Mouse (Mus musculus) c-Kit-positive CD71-negative TER-119-negative erythroid progenitor cells, embryonic 14.5 days (primary cell): ENCODE results near the gene Nxf3.
"Not testable (repeated sequence)": the region's sequence is repeated elsewhere in the genome, so short reads cannot be mapped to it uniquely, and the experiment has no call there.

ENCODE experiments used
- DNase-seq: peaks from one replicate; pipeline ENCODE4 v3.0.0-alpha.2; 2013; ENCODE audit warnings: low read depth

The Nxf3 gene

GRCm38 (mm10) chrX:136085155-136085554, at the start of gene Nxf3:
Nxf3 (minus strand) TSS chrX:136085255.
- no peak for DNase-seq

DNA sequence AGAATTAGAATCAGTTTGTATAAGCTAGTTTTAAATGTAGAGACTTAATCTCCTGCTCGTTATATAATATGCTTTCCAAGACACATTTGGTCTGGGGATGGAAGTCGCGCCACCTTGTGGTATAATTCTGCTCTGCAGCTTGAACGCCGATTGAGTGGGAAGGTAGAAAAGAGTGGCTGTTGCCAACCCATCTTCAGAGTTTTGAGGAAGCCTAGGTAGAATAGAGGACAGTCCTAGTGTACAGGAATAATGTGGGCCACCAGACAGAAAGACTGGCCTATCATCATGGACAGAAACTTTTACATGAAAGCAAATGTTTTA, 42.6 kb upstream of the Nxf3 start:
- DNase-seq: peak; percentile 50

- DNase-seq: no peak
Observed at GRCm38 (mm10) chrX:136127038-136127743, 42.1 kb upstream of the Nxf3 start.

GRCm38 (mm10) chrX:136115419-136115961, 30.4 kb upstream of the Nxf3 start:
- DNase-seq: no peak

DNA sequence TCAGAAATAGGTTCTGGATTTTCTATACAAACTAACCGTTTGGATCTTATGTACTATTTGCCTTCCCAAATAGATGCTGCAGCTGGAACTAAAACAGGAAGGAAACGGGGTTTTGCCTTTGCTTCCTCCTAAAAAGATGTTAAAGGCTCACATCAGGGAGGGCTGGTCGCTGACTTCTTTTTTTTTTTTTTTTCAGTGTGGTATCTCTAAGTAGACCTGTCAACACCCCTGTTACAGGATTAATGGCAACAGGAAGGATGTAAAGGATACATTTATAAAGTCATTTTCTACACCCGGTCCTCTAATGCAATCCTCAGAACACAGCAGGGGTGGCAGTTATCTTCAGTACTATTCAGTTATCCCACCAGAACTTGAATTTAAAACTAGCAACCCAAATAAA, 30.0 kb upstream of the Nxf3 start:
- no peak for DNase-seq

DNA sequence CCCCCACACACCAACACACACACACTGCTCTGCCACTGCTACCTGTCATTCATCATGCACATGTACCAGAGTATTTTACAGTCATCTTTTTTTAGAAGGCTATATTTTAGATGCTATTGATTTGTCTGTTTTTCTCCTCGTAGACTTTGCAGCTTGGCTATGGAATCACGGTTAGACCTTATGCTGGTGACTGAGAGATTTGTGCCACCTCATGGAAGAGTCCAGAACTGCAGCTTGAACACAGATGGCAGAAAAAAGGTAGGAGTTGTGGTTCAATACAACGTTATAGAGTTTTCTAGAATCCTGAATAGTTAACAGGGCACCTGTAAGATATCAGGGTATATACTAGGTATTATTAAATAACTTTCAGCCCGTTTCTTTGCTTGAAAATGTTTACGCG, 22.9 kb upstream of the Nxf3 start:
- DNase-seq: no peak

- DNase-seq: no peak
Observed at GRCm38 (mm10) chrX:136104724-136105088, 19.7 kb upstream of the Nxf3 start.

DNA sequence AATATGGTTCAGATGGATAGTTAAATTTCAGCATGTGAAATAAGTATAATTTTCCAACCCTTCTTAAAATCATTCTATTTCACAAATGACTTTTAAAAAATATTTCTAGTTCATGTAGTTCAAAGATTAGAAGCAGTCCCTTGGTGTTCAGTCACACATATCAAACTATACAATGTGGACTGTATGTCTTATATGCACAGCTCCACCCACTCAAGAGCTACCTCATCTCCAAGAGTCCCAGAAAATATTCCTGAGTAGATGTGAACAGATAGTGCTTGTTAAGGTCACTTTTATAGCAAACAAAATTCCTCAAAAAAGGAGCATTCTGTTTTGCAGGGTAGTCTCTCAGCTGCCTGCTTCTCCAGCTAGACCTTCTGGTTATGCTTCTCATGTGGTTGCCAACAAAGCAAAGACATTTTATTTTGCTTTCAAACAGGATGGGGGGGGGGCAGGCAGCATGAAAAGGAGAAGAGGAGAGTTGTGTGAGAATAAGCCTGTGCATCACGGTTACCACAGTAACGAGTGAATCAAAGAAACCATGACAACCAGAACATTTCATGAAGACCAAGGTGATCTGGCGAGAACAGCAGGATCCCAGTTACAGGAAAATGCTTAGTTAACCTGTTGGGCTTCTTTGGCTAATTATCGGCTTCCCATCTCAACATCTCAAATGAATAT, 19.1 kb upstream of the Nxf3 start:
- DNase-seq: no peak

- DNase-seq: no peak
Observed at GRCm38 (mm10) chrX:136094421-136094820, 9.4 kb upstream of the Nxf3 start.

GRCm38 (mm10) chrX:136092497-136093279, 7.6 kb upstream of the Nxf3 start:
- DNase-seq: no peak

DNA sequence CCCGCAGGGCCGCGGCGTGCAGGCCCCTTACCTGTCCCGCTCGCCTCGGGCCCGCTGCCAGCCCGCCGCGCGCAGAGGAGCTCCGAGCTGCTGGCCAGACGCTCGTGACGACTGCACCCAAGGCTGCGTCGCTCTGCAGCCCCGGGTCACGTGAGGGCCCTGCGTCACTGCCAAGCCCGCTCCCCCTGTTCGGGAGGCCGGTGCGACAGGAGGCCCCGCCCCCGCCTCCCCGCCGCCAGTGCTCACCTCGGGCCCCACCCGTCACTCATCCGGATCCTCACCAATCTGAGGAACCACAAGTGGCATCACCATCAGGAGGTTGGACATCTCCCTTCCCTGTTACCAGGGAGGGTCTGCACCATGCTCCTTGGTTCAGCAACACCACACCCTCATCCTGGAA, 17.0 kb downstream of the Nxf3 start, which contains the start of gene Bex2:
Bex2 (minus strand) TSS at position 217 of the 400 bp plus-strand sequence.
- not testable (repeated sequence) for DNase-seq

DNA sequence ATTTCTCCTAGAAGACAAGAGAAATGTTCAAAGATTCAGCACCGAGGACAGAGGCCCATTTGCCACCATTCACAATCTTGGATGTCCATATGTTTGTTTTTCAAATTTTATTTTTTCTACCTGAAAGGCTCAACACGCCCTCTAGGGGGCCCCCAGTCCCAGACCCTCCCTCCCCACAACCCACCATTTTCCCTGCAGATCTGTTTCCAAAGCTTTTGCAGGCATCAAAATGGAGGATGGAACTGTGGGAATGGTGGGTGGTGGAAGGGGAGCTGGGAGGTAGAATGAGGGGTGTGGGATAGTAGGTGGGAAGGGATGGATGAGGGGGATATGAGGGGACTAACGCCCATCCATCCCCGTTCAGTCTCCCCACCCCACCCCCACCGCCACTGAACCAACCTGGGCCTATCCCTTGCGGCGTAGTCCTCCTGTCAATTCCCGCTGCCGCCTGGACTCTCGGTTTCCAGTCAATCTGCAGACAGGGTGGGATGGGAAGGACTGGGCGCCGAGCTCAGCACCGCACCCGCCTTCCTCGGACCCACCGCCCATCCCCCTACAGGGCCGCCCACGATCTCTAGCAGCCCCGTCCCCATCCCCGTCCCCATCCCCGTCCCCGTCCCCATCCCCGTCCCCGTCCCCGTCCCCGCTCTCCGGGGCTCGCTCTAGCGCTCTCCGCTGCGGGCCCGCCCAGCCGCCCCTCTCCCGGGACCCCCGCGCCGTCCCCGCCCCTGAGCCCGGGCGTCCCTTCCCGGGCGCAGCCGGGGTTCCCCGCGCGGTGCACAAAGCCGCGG, 17.7 kb downstream of the Nxf3 start:
- peak; percentile 16 for DNase-seq

DNA sequence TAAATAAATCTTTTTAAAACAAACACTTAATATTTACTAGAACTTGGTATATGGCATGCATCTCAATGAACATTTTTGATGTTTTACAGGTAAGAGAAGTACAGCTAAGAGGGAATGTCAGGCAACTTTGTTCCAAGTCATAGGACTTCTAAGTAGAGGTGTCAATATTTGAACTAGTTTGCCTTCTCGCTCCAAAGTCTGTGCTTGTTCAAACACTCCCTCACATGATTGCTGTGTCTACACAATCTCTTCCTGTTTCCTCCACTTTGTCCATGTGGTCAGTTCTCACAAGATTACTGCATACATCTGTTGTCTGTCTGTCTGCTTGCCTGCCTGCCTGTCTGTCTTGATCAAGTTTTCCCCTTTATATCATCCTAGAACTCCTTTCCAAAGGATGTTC, 24.4 kb downstream of the Nxf3 start:
- no peak for DNase-seq

GRCm38 (mm10) chrX:136051219-136051618, 33.8 kb downstream of the Nxf3 start:
- no peak for DNase-seq

GRCm38 (mm10) chrX:136047528-136047927, 37.5 kb downstream of the Nxf3 start:
- DNase-seq: peak; percentile 39

DNA sequence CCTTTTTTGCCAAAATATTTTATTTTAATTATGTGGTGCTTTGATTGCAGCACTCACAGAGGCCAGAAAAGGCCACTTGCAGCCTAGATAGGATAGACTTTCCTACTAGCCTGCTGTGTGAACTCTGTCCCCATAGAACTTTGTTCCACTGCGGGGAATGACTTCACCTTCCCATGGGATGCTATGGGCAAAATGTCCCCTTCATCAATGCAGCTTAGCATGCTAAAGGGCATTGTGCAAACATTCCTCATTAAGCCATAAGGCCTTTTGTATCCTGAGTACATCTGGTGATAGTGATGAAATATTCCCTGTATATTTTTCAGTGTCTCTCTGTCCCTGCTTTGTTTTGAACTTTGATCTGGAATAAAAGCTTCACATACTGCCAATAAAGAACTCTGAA, 41.3 kb downstream of the Nxf3 start:
- no peak for DNase-seq

- not testable (repeated sequence) for DNase-seq
Observed at GRCm38 (mm10) chrX:136032799-136033763, 52.0 kb downstream of the Nxf3 start, which contains the start of gene Arxes1. Arxes1 (plus strand) TSS chrX:136033367.

DNA sequence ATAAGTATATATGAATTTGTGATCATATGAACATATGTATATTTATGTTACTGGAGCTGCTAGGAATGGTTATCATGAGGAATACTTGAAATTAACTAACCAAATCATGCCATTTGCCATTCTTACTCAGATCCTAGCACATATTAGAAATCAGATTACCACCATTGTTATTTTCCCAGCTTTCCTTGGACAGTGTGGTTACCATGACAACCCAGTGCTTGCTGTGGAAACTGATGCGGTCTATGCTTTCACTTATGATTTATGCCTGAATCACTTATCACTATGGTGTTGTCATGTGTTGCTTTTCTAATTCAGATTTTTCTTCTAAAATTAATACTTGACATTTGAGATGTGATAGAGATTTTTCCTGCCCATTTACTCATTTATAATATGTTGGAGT, 54.7 kb downstream of the Nxf3 start:
- DNase-seq: no peak
